Mouse (Mus musculus) midbrain, embryonic 13.5 days (tissue): Measurements from ENCODE around the gene Epha5. TPM values are rescaled to one million over a fixed set of nuclear protein-coding genes. Genes with fewer than 3 reads are reported as not detected.

Experiments
- ATAC-seq: fragments of 200-750 bp; cut with Nextera tagmentation; 2 replicates; pipeline ENCODE4 v1.8.0; 2017; ENCODE audit warnings: mild to moderate bottlenecking, moderate TSS enrichment, moderate library complexity
- H3K27ac ChIP-seq: fragments of 300-500 bp; sonication (generic); 2 replicates; pipeline ENCODE4 v1.5.1; 2015; ENCODE audit warnings: inconsistent platforms, mild to moderate bottlenecking, moderate library complexity
- H3K27me3 ChIP-seq: fragments of 300-500 bp; sonication (generic); 2 replicates; pipeline ENCODE4 v1.6.1; 2015; ENCODE audit warnings: mild to moderate bottlenecking, inconsistent platforms
- H3K36me3 ChIP-seq: fragments of 300-500 bp; sonication (generic); 2 replicates; pipeline ENCODE4 v1.6.1; 2015; ENCODE audit warnings: mild to moderate bottlenecking, inconsistent platforms
- H3K4me1 ChIP-seq: fragments of 300-500 bp; sonication (generic); replicated peaks from 2 replicates; pipeline ENCODE4 v1.6.1; 2015; ENCODE audit warnings: inconsistent platforms
- H3K4me2 ChIP-seq: fragments of 300-500 bp; sonication (generic); replicated peaks from 2 replicates; pipeline ENCODE4 v1.6.1; 2015; ENCODE audit warnings: moderate library complexity, mild to moderate bottlenecking, inconsistent platforms
- H3K4me3 ChIP-seq: fragments of 300-500 bp; sonication (generic); replicated peaks from 2 replicates; pipeline ENCODE4 v1.5.1; 2015; ENCODE audit warnings: mild to moderate bottlenecking, inconsistent platforms
- H3K9ac ChIP-seq: fragments of 300-500 bp; sonication (generic); replicated peaks from 2 replicates; pipeline ENCODE4 v1.6.1; 2015; ENCODE audit warnings: mild to moderate bottlenecking, inconsistent platforms
- H3K9me3 ChIP-seq: fragments of 300-500 bp; sonication (generic); 2 replicates; pipeline ENCODE4 v1.6.1; 2016; ENCODE audit warnings: mild to moderate bottlenecking, inconsistent platforms
- WGBS: fragments of 180-500 bp; shearing (Covaris S2); methylation state at CpG from one replicate; pipeline ENCODE4 v1.1.7; 2015; 5-methylcytosine and 5-hydroxymethylcytosine counted together
- polyA plus RNA-seq: library from polyadenylated mRNA; unstranded; fragments of >200 nt; fragmentation: Nextera tagmentation; extraction: Ambion mirVana; gene quantifications from 2 replicates; pipeline ENCODE4 v1.2.1, GENCODE M21; 2015

Gene Epha5
- 43.4 and 57.7 TPM in 2 replicates for polyA plus RNA-seq

- peak within 1 kb of the TSS; percentile 84 for H3K9ac ChIP-seq
- under 1% methylated on average over 54 of the region's 67 CpGs for WGBS
- H3K4me3 ChIP-seq, result peak within 1 kb of the TSS; percentile 86
- H3K27ac ChIP-seq, result peak within 1 kb of the TSS; percentile 94
- peaks cover 31% of the 10 kb centered on the region for H3K4me1 ChIP-seq
- no peaks in the 10 kb centered on the region for H3K9me3 ChIP-seq
- H3K27me3 ChIP-seq, result peaks cover 14% of the 10 kb centered on the region
- peak within 1 kb of the TSS; percentile 84 for H3K4me2 ChIP-seq
- H3K36me3 ChIP-seq, result no peaks in the 10 kb centered on the region
- ATAC-seq, result peak; percentile 96
Observed at GRCm38 (mm10) chr5:84417062-84417879, at the start of gene Epha5. Gene Epha5 (minus strand): TSS chr5:84417382.

GRCm38 (mm10) chr5:84456216-84456615, 39.0 kb upstream of the Epha5 start:
- Histone ChIP-seq H3K4me1 (no peaks in the 10 kb centered on the region), H3K27me3 (no peaks in the 10 kb centered on the region), H3K4me2 (no peak overlapping the region), H3K36me3 (no peaks in the 10 kb centered on the region), H3K9me3 (no peaks in the 10 kb centered on the region), H3K27ac (no peak overlapping the region), H3K4me3 (no peak overlapping the region), H3K9ac (no peak overlapping the region)
- no peak for ATAC-seq
- 54% methylated on average over 3 of the region's 3 CpGs for WGBS

- 84% methylated on average over 4 of the region's 4 CpGs for WGBS
- no peak overlapping the region for H3K4me3 ChIP-seq
- ATAC-seq, result no peak
- H3K9ac ChIP-seq, result no peak overlapping the region
- no peaks in the 10 kb centered on the region for H3K36me3 ChIP-seq
- no peaks in the 10 kb centered on the region for H3K9me3 ChIP-seq
- no peak overlapping the region for H3K4me2 ChIP-seq
- H3K27me3 ChIP-seq, result no peaks in the 10 kb centered on the region
- H3K27ac ChIP-seq, result no peak overlapping the region
- no peaks in the 10 kb centered on the region for H3K4me1 ChIP-seq
Observed at GRCm38 (mm10) chr5:84454641-84455040, 37.5 kb upstream of the Epha5 start.

GRCm38 (mm10) chr5:84453839-84454238, 36.7 kb upstream of the Epha5 start:
- Histone ChIP-seq H3K9me3 (no peaks in the 10 kb centered on the region), H3K4me2 (no peak overlapping the region), H3K27ac (no peak overlapping the region), H3K36me3 (no peaks in the 10 kb centered on the region), H3K4me1 (no peaks in the 10 kb centered on the region), H3K4me3 (no peak overlapping the region), H3K9ac (no peak overlapping the region), H3K27me3 (no peaks in the 10 kb centered on the region)
- 56% methylated on average over 2 of the region's 2 CpGs for WGBS
- ATAC-seq, result no peak

GRCm38 (mm10) chr5:84440232-84440631, 23.1 kb upstream of the Epha5 start:
- no peak overlapping the region for H3K4me2 ChIP-seq
- H3K27me3 ChIP-seq, result no peaks in the 10 kb centered on the region
- no peak overlapping the region for H3K4me3 ChIP-seq
- H3K27ac ChIP-seq, result no peak overlapping the region
- H3K9ac ChIP-seq, result no peak overlapping the region
- no peaks in the 10 kb centered on the region for H3K36me3 ChIP-seq
- 91% methylated on average over 2 of the region's 2 CpGs for WGBS
- ATAC-seq, result no peak
- H3K9me3 ChIP-seq, result no peaks in the 10 kb centered on the region
- no peaks in the 10 kb centered on the region for H3K4me1 ChIP-seq

GRCm38 (mm10) chr5:84415961-84416821, 991 bp downstream of the Epha5 start:
- peak overlapping the region; percentile 84 for H3K9ac ChIP-seq
- H3K36me3 ChIP-seq, result no peaks in the 10 kb centered on the region
- peaks cover 31% of the 10 kb centered on the region for H3K4me1 ChIP-seq
- WGBS, result under 1% methylated on average over 45 of the region's 45 CpGs
- peak; percentile 35 for ATAC-seq
- peaks cover 14% of the 10 kb centered on the region for H3K27me3 ChIP-seq
- H3K4me3 ChIP-seq, result peak overlapping the region; percentile 86
- H3K9me3 ChIP-seq, result no peaks in the 10 kb centered on the region
- peak overlapping the region; percentile 94 for H3K27ac ChIP-seq
- peak overlapping the region; percentile 84 for H3K4me2 ChIP-seq

GRCm38 (mm10) chr5:84414931-84415431, 2.2 kb downstream of the Epha5 start:
- Histone ChIP-seq H3K4me3 (peak overlapping the region; percentile 86), H3K9me3 (no peaks in the 10 kb centered on the region), H3K27me3 (peaks cover 14% of the 10 kb centered on the region), H3K36me3 (no peaks in the 10 kb centered on the region), H3K9ac (peak overlapping the region; percentile 84), H3K4me2 (peak overlapping the region; percentile 84), H3K27ac (peak overlapping the region; percentile 94), H3K4me1 (peaks cover 31% of the 10 kb centered on the region)
- ATAC-seq, result no peak
- WGBS, result 9% methylated on average over 8 of the region's 8 CpGs

- ATAC-seq, result no peak
- H3K4me3 ChIP-seq, result peak overlapping the region; percentile 20
- H3K9me3 ChIP-seq, result no peaks in the 10 kb centered on the region
- no peaks in the 10 kb centered on the region for H3K36me3 ChIP-seq
- peaks cover 30% of the 10 kb centered on the region for H3K4me1 ChIP-seq
- H3K27ac ChIP-seq, result no peak overlapping the region
- H3K9ac ChIP-seq, result no peak overlapping the region
- 11% methylated on average over 1 of the region's 1 CpGs for WGBS
- H3K27me3 ChIP-seq, result peaks cover 13% of the 10 kb centered on the region
- H3K4me2 ChIP-seq, result peak overlapping the region; percentile 42
Observed at GRCm38 (mm10) chr5:84413026-84413425, 4.2 kb downstream of the Epha5 start.

GRCm38 (mm10) chr5:84408370-84408769, 8.8 kb downstream of the Epha5 start:
- H3K4me1 ChIP-seq, result peaks cover 12% of the 10 kb centered on the region
- no peak overlapping the region for H3K27ac ChIP-seq
- peaks cover 7% of the 10 kb centered on the region for H3K27me3 ChIP-seq
- WGBS, result 51% methylated on average over 2 of the region's 2 CpGs
- no peak overlapping the region for H3K9ac ChIP-seq
- no peak for ATAC-seq
- no peaks in the 10 kb centered on the region for H3K36me3 ChIP-seq
- H3K9me3 ChIP-seq, result no peaks in the 10 kb centered on the region
- H3K4me3 ChIP-seq, result no peak overlapping the region
- no peak overlapping the region for H3K4me2 ChIP-seq

GRCm38 (mm10) chr5:84397085-84397484, 20.1 kb downstream of the Epha5 start:
- Histone ChIP-seq H3K36me3 (no peaks in the 10 kb centered on the region), H3K9me3 (no peaks in the 10 kb centered on the region), H3K27ac (no peak overlapping the region), H3K4me2 (no peak overlapping the region), H3K9ac (no peak overlapping the region), H3K4me3 (no peak overlapping the region), H3K4me1 (no peaks in the 10 kb centered on the region), H3K27me3 (no peaks in the 10 kb centered on the region)
- ATAC-seq, result no peak
- WGBS, result 72% methylated on average over 1 of the region's 1 CpGs

GRCm38 (mm10) chr5:84365334-84365733, 51.8 kb downstream of the Epha5 start:
- Histone ChIP-seq H3K9me3 (no peaks in the 10 kb centered on the region), H3K9ac (no peak overlapping the region), H3K4me2 (no peak overlapping the region), H3K27ac (no peak overlapping the region), H3K27me3 (no peaks in the 10 kb centered on the region), H3K4me1 (peaks cover 4% of the 10 kb centered on the region; the same call in 1 of the 2 replicates), H3K4me3 (no peak overlapping the region), H3K36me3 (no peaks in the 10 kb centered on the region)
- 42% methylated on average over 5 of the region's 5 CpGs for WGBS
- ATAC-seq, result peak; percentile 60; the same call in 1 of the 2 replicates

GRCm38 (mm10) chr5:84359430-84359829, 57.8 kb downstream of the Epha5 start:
- Histone ChIP-seq H3K9me3 (no peaks in the 10 kb centered on the region), H3K9ac (no peak overlapping the region), H3K36me3 (no peaks in the 10 kb centered on the region), H3K4me1 (no peaks in the 10 kb centered on the region), H3K27me3 (no peaks in the 10 kb centered on the region), H3K4me2 (no peak overlapping the region), H3K4me3 (no peak overlapping the region), H3K27ac (no peak overlapping the region)
- ATAC-seq, result no peak
- 70% methylated on average over 3 of the region's 3 CpGs for WGBS
